Mouse (Mus musculus): Measurements from ENCODE around the gene Arpc1a. TPM values are rescaled to one million over a fixed set of nuclear protein-coding genes. Genes with fewer than 3 reads are reported as not detected.
A peak's percentile ranks its signal among the peaks of the same experiment; 100 is the strongest.

Arpc1a gene
- polyA plus RNA-seq, 1 experiment from 2014 or later: 198 TPM

DNA sequence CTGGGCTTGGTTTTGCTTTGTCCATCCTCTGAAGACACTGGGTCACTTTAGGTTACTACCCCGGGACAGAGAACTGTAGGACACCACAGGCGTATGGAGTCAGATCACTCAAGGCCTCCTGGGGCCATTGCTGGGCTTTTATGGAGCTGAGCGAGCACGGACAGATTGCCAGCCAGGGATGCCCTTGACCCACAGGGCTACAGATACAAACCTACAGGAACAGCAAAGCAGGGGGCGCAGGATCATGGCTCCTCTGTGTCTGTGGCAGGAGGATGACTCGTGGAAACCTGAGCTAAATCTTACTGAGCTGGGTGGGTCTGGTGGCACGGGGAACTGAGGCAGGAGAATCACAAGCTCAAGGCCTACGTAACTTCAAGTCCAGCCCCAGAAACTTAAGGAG is 28.9 kb downstream of the Arpc1a start:
- Histone ChIP-seq H3K4me1 (peaks cover 9% of the 10 kb centered on the region; the same call in 1 of the 2 replicates), H3K9me3 (no peaks in the 10 kb centered on the region), H3K4me2 (replicated peaks) (no peak overlapping the region), H3K27ac (no peak overlapping the region), H3K27me3 (replicated peaks) (peaks cover 20% of the 10 kb centered on the region), H3K4me3 (no peak overlapping the region), H3K36me3 (peaks cover 36% of the 10 kb centered on the region), H3K9ac (no peak overlapping the region)
- WGBS: 78% methylated on average over 8 of the region's 8 CpGs
- ATAC-seq (ENCODE audit: low FRiP score, low read depth): no peak

DNA sequence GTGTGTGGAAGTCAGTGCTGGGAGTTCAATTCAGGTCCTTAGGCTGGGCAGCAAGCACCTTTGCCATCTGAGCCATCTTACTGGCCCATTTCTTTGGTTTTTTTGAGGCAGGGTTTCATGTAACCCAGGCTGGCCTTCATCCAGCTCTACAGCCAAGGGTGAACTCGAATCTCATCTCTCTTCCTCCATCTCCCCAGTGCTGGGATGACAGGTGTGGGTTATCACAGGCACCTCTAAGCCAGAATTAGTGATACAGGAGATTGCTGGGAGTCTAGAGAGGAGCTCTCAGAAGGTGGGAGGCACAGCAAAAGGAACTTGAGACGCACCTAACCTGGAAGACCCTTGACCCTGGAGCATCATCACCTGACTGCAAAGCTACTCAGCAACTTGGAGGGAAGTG is 29.8 kb downstream of the Arpc1a start:
- Histone ChIP-seq H3K4me2 (replicated peaks) (peak overlapping the region; percentile 72), H3K4me3 (0 out of 2 replicates have a peak overlapping the region, but pooled peaks have one; percentile 47), H3K9me3 (no peaks in the 10 kb centered on the region), H3K27me3 (replicated peaks) (peaks cover 20% of the 10 kb centered on the region), H3K9ac (0 out of 2 replicates have a peak overlapping the region, but pooled peaks have one; percentile 55), H3K27ac (no peak overlapping the region), H3K36me3 (peaks cover 28% of the 10 kb centered on the region), H3K4me1 (peaks cover 9% of the 10 kb centered on the region; the same call in 1 of the 2 replicates)
- ATAC-seq (ENCODE audit: low FRiP score, low read depth): no peak
- 42% methylated on average over 2 of the region's 2 CpGs for WGBS

- Histone ChIP-seq H3K27ac (no peak within 1 kb of the TSS), H3K4me3 (peak within 1 kb of the TSS; percentile 47), H3K36me3 (peaks cover 22% of the 10 kb centered on the region), H3K4me1 (peaks cover 9% of the 10 kb centered on the region; the same call in 1 of the 2 replicates), H3K9me3 (no peaks in the 10 kb centered on the region), H3K27me3 (replicated peaks) (peaks cover 20% of the 10 kb centered on the region), H3K9ac (peak within 1 kb of the TSS; percentile 55), H3K4me2 (replicated peaks) (peak within 1 kb of the TSS; percentile 72)
- ATAC-seq (ENCODE audit: low FRiP score, low read depth): peak; percentile 52
- under 1% methylated on average over 43 of the region's 53 CpGs for WGBS
Observed at GRCm38 (mm10) chr5:145114071-145114605, 30.5 kb downstream of the Arpc1a start, which contains the start of gene Arpc1b. TSS of gene Arpc1b (plus strand) at chr5:145114215.

- no peak overlapping the region for H3K27ac ChIP-seq
- peak overlapping the region; percentile 72 for H3K4me2 ChIP-seq (replicated peaks)
- peak; percentile 18; the same call in 1 of the 2 replicates for ATAC-seq (ENCODE audit: low FRiP score, low read depth)
- 21% methylated on average over 36 of the region's 40 CpGs for WGBS
- peak overlapping the region; percentile 55 for H3K9ac ChIP-seq
- peaks cover 20% of the 10 kb centered on the region for H3K27me3 ChIP-seq (replicated peaks)
- peak overlapping the region; percentile 47 for H3K4me3 ChIP-seq
- H3K9me3 ChIP-seq: no peaks in the 10 kb centered on the region
- peaks cover 9% of the 10 kb centered on the region; the same call in 1 of the 2 replicates for H3K4me1 ChIP-seq
- peaks cover 15% of the 10 kb centered on the region for H3K36me3 ChIP-seq
Observed at GRCm38 (mm10) chr5:145114606-145115473, 31.2 kb downstream of the Arpc1a start.

DNA sequence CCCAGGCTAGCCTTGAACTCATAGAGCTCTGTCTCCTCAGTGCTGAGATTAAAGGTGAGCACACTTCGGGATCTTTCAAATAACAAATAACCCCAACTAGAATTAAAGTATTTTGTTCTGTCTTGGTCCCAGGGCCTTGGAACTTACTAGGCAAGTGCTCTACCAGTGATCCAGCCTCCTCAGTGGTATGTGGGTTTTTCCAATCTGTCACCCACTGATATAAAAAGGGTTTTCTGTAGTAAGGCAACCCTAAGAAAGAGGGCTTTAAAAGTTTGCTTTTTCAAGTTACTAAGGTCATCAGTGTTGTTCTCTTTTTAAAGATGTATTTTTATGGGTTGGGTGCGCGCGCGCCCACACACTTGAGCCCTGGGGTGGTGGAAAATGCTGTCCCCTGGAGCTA is 32.1 kb downstream of the Arpc1a start:
- Histone ChIP-seq H3K4me1 (peaks cover 9% of the 10 kb centered on the region; the same call in 1 of the 2 replicates), H3K36me3 (peaks cover 6% of the 10 kb centered on the region), H3K27ac (no peak overlapping the region), H3K27me3 (replicated peaks) (peaks cover 20% of the 10 kb centered on the region), H3K4me3 (no peak overlapping the region), H3K9me3 (no peaks in the 10 kb centered on the region), H3K4me2 (replicated peaks) (no peak overlapping the region), H3K9ac (no peak overlapping the region)
- ATAC-seq (ENCODE audit: low FRiP score, low read depth): no peak
- WGBS: 91% methylated on average over 5 of the region's 5 CpGs

DNA sequence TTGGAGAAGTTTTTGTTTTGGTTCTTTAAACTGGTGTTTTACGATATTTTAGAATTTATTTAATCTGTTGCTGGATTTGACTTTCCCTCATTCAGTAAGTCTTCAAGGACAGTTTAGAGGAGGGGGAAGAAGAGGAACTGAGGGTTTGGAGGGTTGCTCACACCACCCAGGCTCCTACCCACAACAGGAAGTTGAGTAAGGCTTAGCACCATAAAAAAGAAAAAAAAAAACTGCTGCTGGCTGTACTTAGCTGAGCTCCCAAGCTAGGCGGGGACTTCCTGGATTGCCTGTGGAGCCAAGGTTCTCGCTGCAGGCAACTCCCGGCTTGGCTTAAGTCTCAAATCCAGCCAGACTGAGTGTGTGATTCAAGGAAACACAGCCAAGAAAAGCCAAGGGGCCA is 32.7 kb downstream of the Arpc1a start:
- ATAC-seq (ENCODE audit: low FRiP score, low read depth): no peak
- H3K27ac ChIP-seq: no peak overlapping the region
- no peak overlapping the region for H3K4me2 ChIP-seq (replicated peaks)
- H3K4me1 ChIP-seq: peaks cover 9% of the 10 kb centered on the region; the same call in 1 of the 2 replicates
- no peak overlapping the region for H3K4me3 ChIP-seq
- H3K9ac ChIP-seq: no peak overlapping the region
- H3K36me3 ChIP-seq: peaks cover under 1% of the 10 kb centered on the region; the same call in 1 of the 2 replicates
- WGBS: 48% methylated on average over 4 of the region's 4 CpGs
- H3K9me3 ChIP-seq: no peaks in the 10 kb centered on the region
- peaks cover 20% of the 10 kb centered on the region for H3K27me3 ChIP-seq (replicated peaks)

- no peak for ATAC-seq (ENCODE audit: low FRiP score, low read depth)
- WGBS: 45% methylated on average over 10 of the region's 10 CpGs
- no peak overlapping the region for H3K4me2 ChIP-seq (replicated peaks)
Observed at GRCm38 (mm10) chr5:145116916-145117315, 33.3 kb downstream of the Arpc1a start.

GRCm38 (mm10) chr5:145118005-145118404 is 34.4 kb downstream of the Arpc1a start:
- ATAC-seq (ENCODE audit: low FRiP score, low read depth): no peak
- 69% methylated on average over 6 of the region's 6 CpGs for WGBS

More at GRCm38 (mm10) chr5:145116916-145117315, 33.3 kb downstream of the Arpc1a start:
- no peaks in the 10 kb centered on the region for H3K36me3 ChIP-seq
- no peak overlapping the region for H3K27ac ChIP-seq
- H3K9ac ChIP-seq: no peak overlapping the region
- peaks cover 20% of the 10 kb centered on the region for H3K27me3 ChIP-seq (replicated peaks)
- peaks cover 9% of the 10 kb centered on the region; the same call in 1 of the 2 replicates for H3K4me1 ChIP-seq
- H3K4me3 ChIP-seq: no peak overlapping the region
- no peaks in the 10 kb centered on the region for H3K9me3 ChIP-seq

GRCm38 (mm10) chr5:145118461-145118860 is 34.8 kb downstream of the Arpc1a start:
- no peak for ATAC-seq (ENCODE audit: low FRiP score, low read depth)
- no peak overlapping the region for H3K27ac ChIP-seq
- no peaks in the 10 kb centered on the region for H3K9me3 ChIP-seq
- no peak overlapping the region for H3K4me2 ChIP-seq (replicated peaks)
- WGBS: 86% methylated on average over 5 of the region's 5 CpGs
- H3K36me3 ChIP-seq: peaks cover 4% of the 10 kb centered on the region; the same call in 1 of the 2 replicates
- peaks cover 18% of the 10 kb centered on the region for H3K27me3 ChIP-seq (replicated peaks)
- H3K9ac ChIP-seq: no peak overlapping the region
- H3K4me3 ChIP-seq: no peak overlapping the region
- peaks cover 9% of the 10 kb centered on the region; the same call in 1 of the 2 replicates for H3K4me1 ChIP-seq

More at GRCm38 (mm10) chr5:145118005-145118404, 34.4 kb downstream of the Arpc1a start:
- no peak overlapping the region for H3K4me3 ChIP-seq
- H3K27ac ChIP-seq: no peak overlapping the region
- H3K27me3 ChIP-seq (replicated peaks): peaks cover 20% of the 10 kb centered on the region
- no peaks in the 10 kb centered on the region; the same call in 1 of the 2 replicates for H3K36me3 ChIP-seq
- H3K9me3 ChIP-seq: no peaks in the 10 kb centered on the region
- no peak overlapping the region for H3K4me2 ChIP-seq (replicated peaks)
- H3K4me1 ChIP-seq: peaks cover 9% of the 10 kb centered on the region; the same call in 1 of the 2 replicates
- H3K9ac ChIP-seq: no peak overlapping the region

DNA sequence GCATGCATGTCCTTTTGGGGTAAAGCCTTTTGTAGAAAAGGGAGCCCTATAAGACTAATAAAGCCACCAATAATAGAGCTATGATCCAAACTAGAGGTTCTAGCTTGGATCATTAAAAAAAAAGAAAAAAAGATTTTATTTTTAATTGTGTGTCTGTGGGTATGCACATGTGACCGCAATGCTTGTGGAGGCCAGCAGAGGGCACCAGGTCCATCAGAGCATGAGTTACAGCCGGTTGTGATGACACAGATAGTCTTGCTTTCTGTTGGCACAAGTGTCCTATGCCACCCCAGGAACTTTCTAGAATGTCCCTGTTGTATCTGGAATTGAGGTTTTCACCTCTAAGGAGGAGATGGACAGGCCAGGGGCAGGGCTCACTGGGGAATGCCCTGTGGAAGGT is 35.8 kb downstream of the Arpc1a start:
- 91% methylated on average over 2 of the region's 2 CpGs for WGBS

GRCm38 (mm10) chr5:145120921-145121320 is 37.3 kb downstream of the Arpc1a start:
- 80% methylated on average over 7 of the region's 7 CpGs for WGBS
- no peak overlapping the region for H3K4me3 ChIP-seq
- H3K4me2 ChIP-seq (replicated peaks): no peak overlapping the region
- H3K36me3 ChIP-seq: peaks cover 28% of the 10 kb centered on the region
- ATAC-seq (ENCODE audit: low FRiP score, low read depth): no peak
- no peaks in the 10 kb centered on the region for H3K4me1 ChIP-seq
- no peak overlapping the region for H3K27ac ChIP-seq
- H3K27me3 ChIP-seq (replicated peaks): no peaks in the 10 kb centered on the region
- H3K9me3 ChIP-seq: no peaks in the 10 kb centered on the region
- H3K9ac ChIP-seq: no peak overlapping the region

More for the DNA sequence above, 35.8 kb downstream of the Arpc1a start:
- Histone ChIP-seq H3K36me3 (peaks cover 14% of the 10 kb centered on the region; the same call in 1 of the 2 replicates), H3K4me1 (peaks cover 5% of the 10 kb centered on the region; the same call in 1 of the 2 replicates), H3K27ac (no peak overlapping the region), H3K9ac (no peak overlapping the region), H3K4me2 (replicated peaks) (no peak overlapping the region), H3K27me3 (replicated peaks) (peaks cover 9% of the 10 kb centered on the region), H3K9me3 (no peaks in the 10 kb centered on the region), H3K4me3 (no peak overlapping the region)
- no peak for ATAC-seq (ENCODE audit: low FRiP score, low read depth)

- WGBS: 93% methylated on average over 19 of the region's 19 CpGs
- no peaks in the 10 kb centered on the region for H3K27me3 ChIP-seq (replicated peaks)
- ATAC-seq (ENCODE audit: low FRiP score, low read depth): no peak
- H3K9me3 ChIP-seq: no peaks in the 10 kb centered on the region
- no peak overlapping the region for H3K4me3 ChIP-seq
- no peak overlapping the region for H3K27ac ChIP-seq
- H3K4me2 ChIP-seq (replicated peaks): no peak overlapping the region
- H3K4me1 ChIP-seq: no peaks in the 10 kb centered on the region
- peaks cover 49% of the 10 kb centered on the region for H3K36me3 ChIP-seq
- no peak overlapping the region for H3K9ac ChIP-seq
Observed at GRCm38 (mm10) chr5:145123396-145123795, 39.8 kb downstream of the Arpc1a start.
